Mouse (Mus musculus) kidney, postnatal 25 days (tissue): ENCODE results near the gene Hdac9.

Experiments used
- DNase-seq, 2 experiments: peaks; one replicate each; pipeline ENCODE4 v3.0.0; 2021; ENCODE audit warnings: mixed read lengths in 2 of 2

Gene Hdac9

GRCm38 (mm10) chr12:34916995-34917394, at the start of gene Hdac9:
Gene Hdac9, minus strand, starts transcription at chr12:34917095.
- DNase-seq, result no peak

- DNase-seq, result no peak
Observed at GRCm38 (mm10) chr12:34949066-34949706, 32.3 kb upstream of the Hdac9 start.

- peak in 1 of 2 experiments; percentile 36 for DNase-seq
Observed at GRCm38 (mm10) chr12:34937918-34938317, 21.0 kb upstream of the Hdac9 start.

GRCm38 (mm10) chr12:34908008-34908407, 8.9 kb downstream of the Hdac9 start:
- DNase-seq, result no peak

- DNase-seq, result no peak
Observed at GRCm38 (mm10) chr12:34907506-34907850, 9.4 kb downstream of the Hdac9 start.

GRCm38 (mm10) chr12:34906704-34907505, 10.0 kb downstream of the Hdac9 start:
- peak in 1 of 2 experiments; percentile 38 for DNase-seq

GRCm38 (mm10) chr12:34906376-34906703, 10.6 kb downstream of the Hdac9 start:
- DNase-seq, result no peak

- DNase-seq, result no peak
Observed at GRCm38 (mm10) chr12:34900241-34900640, 16.7 kb downstream of the Hdac9 start.

- DNase-seq, result no peak
Observed at GRCm38 (mm10) chr12:34894867-34895266, 22.0 kb downstream of the Hdac9 start.

- DNase-seq, result no peak
Observed at GRCm38 (mm10) chr12:34888694-34889093, 28.2 kb downstream of the Hdac9 start.

GRCm38 (mm10) chr12:34874926-34875325, 42.0 kb downstream of the Hdac9 start:
- DNase-seq, result no peak

- no peak for DNase-seq
Observed at GRCm38 (mm10) chr12:34871028-34871427, 45.9 kb downstream of the Hdac9 start.

GRCm38 (mm10) chr12:34841196-34841595, 75.7 kb downstream of the Hdac9 start:
- no peak for DNase-seq

- no peak for DNase-seq
Observed at GRCm38 (mm10) chr12:34837318-34837717, 79.6 kb downstream of the Hdac9 start.

GRCm38 (mm10) chr12:34836864-34837263, 80.0 kb downstream of the Hdac9 start:
- no peak for DNase-seq

GRCm38 (mm10) chr12:34836085-34836484, 80.8 kb downstream of the Hdac9 start:
- no peak for DNase-seq

GRCm38 (mm10) chr12:34835493-34835892, 81.4 kb downstream of the Hdac9 start:
- no peak for DNase-seq

- DNase-seq, result no peak
Observed at GRCm38 (mm10) chr12:34828684-34829083, 88.2 kb downstream of the Hdac9 start.

- DNase-seq, result no peak
Observed at GRCm38 (mm10) chr12:34826931-34827330, 90.0 kb downstream of the Hdac9 start.

- no peak for DNase-seq
Observed at GRCm38 (mm10) chr12:34820229-34820628, 96.7 kb downstream of the Hdac9 start.

GRCm38 (mm10) chr12:34811673-34812613, 105.0 kb downstream of the Hdac9 start:
- DNase-seq, result no peak

- DNase-seq, result no peak
Observed at GRCm38 (mm10) chr12:34810221-34810620, 106.7 kb downstream of the Hdac9 start.

GRCm38 (mm10) chr12:34808180-34808579, 108.7 kb downstream of the Hdac9 start:
- DNase-seq, result no peak
